Comparison of ENCODE assay signal across 8 mouse cellular contexts in genomic region chr2:84889316-84890044, GRCm38 (mm10). TPM values are rescaled to one million over a fixed set of nuclear protein-coding genes. Genes with fewer than 3 reads are reported as not detected.
DNase-seq lines count a peak whose midpoint lies in the region; ATAC-seq lines count a peak whose summit lies in the region.

No protein-coding gene starts in this region.

- no peaks in the 10 kb centered on the region for H3K9me3 ChIP-seq in megakaryocyte, embryonic 14.5 days
- H3K9me3 ChIP-seq in forebrain, embryonic 16.5 days (ENCODE audit: control insufficient read depth, low read length): no peaks in the 10 kb centered on the region
- no peaks in the 10 kb centered on the region for H3K9me3 ChIP-seq in limb, embryonic 13.5 days

- H3K27me3 ChIP-seq in megakaryocyte, embryonic 14.5 days (replicated peaks): peaks cover 88% of the 10 kb centered on the region
- peaks cover 8% of the 10 kb centered on the region for H3K27me3 ChIP-seq in forebrain, embryonic 16.5 days (replicated peaks; ENCODE audit: control insufficient read depth, insufficient read depth, low read length)
- peaks cover 90% of the 10 kb centered on the region for H3K27me3 ChIP-seq in limb, embryonic 13.5 days
- peaks cover 2% of the 10 kb centered on the region for H3K27me3 ChIP-seq in splenic B cell, adult 2 months (ENCODE audit: control insufficient read depth, insufficient read depth, low read length, poor library complexity, severe bottlenecking)

- peak overlapping the region; percentile 30 for H3K9ac ChIP-seq in forebrain, embryonic 16.5 days (replicated peaks; ENCODE audit: low read depth, low read length)
- peak overlapping the region; percentile 40; the same call in 1 of the 2 replicates for H3K9ac ChIP-seq in limb, embryonic 13.5 days

- peak overlapping the region; percentile 88 for H3K4me3 ChIP-seq in megakaryocyte, embryonic 14.5 days (replicated peaks)
- H3K4me3 ChIP-seq in forebrain, embryonic 16.5 days (replicated peaks; ENCODE audit: low read length): peak overlapping the region; percentile 36
- peak overlapping the region; percentile 28 for H3K4me3 ChIP-seq in limb, embryonic 13.5 days

- peak overlapping the region; percentile 51 for H3K4me2 ChIP-seq in forebrain, embryonic 16.5 days (ENCODE audit: low read length)
- H3K4me2 ChIP-seq in limb, embryonic 13.5 days (replicated peaks): peak overlapping the region; percentile 57

- 11% methylated on average over 14 of the region's 14 CpGs for WGBS in forebrain, embryonic 16.5 days
- 11% methylated on average over 14 of the region's 14 CpGs for WGBS in limb, embryonic 13.5 days

- H3K4me1 ChIP-seq in megakaryocyte, embryonic 14.5 days: peaks cover 39% of the 10 kb centered on the region
- H3K4me1 ChIP-seq in forebrain, embryonic 16.5 days (replicated peaks; ENCODE audit: control insufficient read depth, insufficient read depth, low read length): peaks cover 22% of the 10 kb centered on the region
- peaks cover 34% of the 10 kb centered on the region for H3K4me1 ChIP-seq in limb, embryonic 13.5 days

- intact Hi-C loops in gastrocnemius, postnatal 14 days (cut with DNase I; ENCODE audit: low total_unique reads): loop anchor here (5.0 kb wide), 1 partner anchor 57 kb away; no protein-coding TSS in a partner anchor

- ATAC-seq in megakaryocyte, adult 5-6 weeks (ENCODE audit: poor library complexity, severe bottlenecking): no peak
- no peak; the same call in 1 of the 2 replicates for ATAC-seq in forebrain, embryonic 16.5 days
- ATAC-seq in limb, embryonic 13.5 days (ENCODE audit: low FRiP score, low read depth): no peak

- peak overlapping the region; percentile 91 for H3K27ac ChIP-seq in forebrain, embryonic 16.5 days (ENCODE audit: low read length)
- H3K27ac ChIP-seq in limb, embryonic 13.5 days: no peak overlapping the region

- peak; percentile 33 for DNase-seq in splenic B cell, adult 2 months (ENCODE audit: low read depth, low spot score)
- no peak for DNase-seq in gastrocnemius, postnatal 10 days
- no peak for DNase-seq in gastrocnemius, postnatal 14 days
- DNase-seq in embryo, embryonic 10.5 days (ENCODE audit: low spot score): no peak

- H3K36me3 ChIP-seq in megakaryocyte, embryonic 14.5 days (replicated peaks; ENCODE audit: low read length): no peaks in the 10 kb centered on the region
- no peaks in the 10 kb centered on the region for H3K36me3 ChIP-seq in forebrain, embryonic 16.5 days (ENCODE audit: control insufficient read depth, insufficient read depth)
- H3K36me3 ChIP-seq in limb, embryonic 13.5 days: no peaks in the 10 kb centered on the region
- H3K36me3 ChIP-seq in splenic B cell, adult 2 months (ENCODE audit: control insufficient read depth, insufficient read depth, low read length, poor library complexity, severe bottlenecking): no peaks in the 10 kb centered on the region

RNA-seq across cellular contexts. Expression of gene Rtn4rl2, which starts 3.0 kb away (rescaled TPM):
- polyA plus RNA-seq in megakaryocyte, embryonic 14.5 days (2012; ENCODE audit: insufficient read depth, low replicate concordance): 2.7 and 8.4 TPM in 2 replicates
- not detected in 2 replicates for total RNA-seq in megakaryocyte, adult 5-6 weeks (2015)
- not detected in 2 replicates for total RNA-seq in megakaryocyte, adult 5-6 weeks (2017)
- 9.8 and 11.4 TPM in 2 replicates for polyA plus RNA-seq in forebrain, embryonic 16.5 days (2015; fragmentation: Nextera tagmentation; extraction: Ambion mirVana)
- 0.65 and 1.1 TPM in 2 replicates for polyA plus RNA-seq in limb, embryonic 13.5 days (2015; fragmentation: Nextera tagmentation; extraction: Ambion mirVana)
- 1 to 10 TPM; 1.0 TPM for total RNA-seq in gastrocnemius, postnatal 10 days (2021)
- total RNA-seq in gastrocnemius, postnatal 14 days (2021): under 1 TPM; 0.55 to 0.64 TPM

RNA-seq across cellular contexts. Expression of gene Slc43a3, which starts 46.9 kb away (rescaled TPM):
- polyA plus RNA-seq in megakaryocyte, embryonic 14.5 days (2012; ENCODE audit: insufficient read depth, low replicate concordance): 4.4 and 9.1 TPM in 2 replicates
- total RNA-seq in megakaryocyte, adult 5-6 weeks (2015): 51.4 and 53.0 TPM in 2 replicates
- total RNA-seq in megakaryocyte, adult 5-6 weeks (2017): 41.9 and 45.2 TPM in 2 replicates
- polyA plus RNA-seq in forebrain, embryonic 16.5 days (2015; fragmentation: Nextera tagmentation; extraction: Ambion mirVana): 6.6 and 7.2 TPM in 2 replicates
- 32.8 and 37.4 TPM in 2 replicates for polyA plus RNA-seq in limb, embryonic 13.5 days (2015; fragmentation: Nextera tagmentation; extraction: Ambion mirVana)
- total RNA-seq in gastrocnemius, postnatal 10 days (2021): 10 to 100 TPM; 18.9 to 20.0 TPM
- 10 to 100 TPM; 22.4 to 43.2 TPM for total RNA-seq in gastrocnemius, postnatal 14 days (2021)

RNA-seq across cellular contexts. Expression of gene Slc43a1, which starts 50.8 kb away (rescaled TPM):
- polyA plus RNA-seq in megakaryocyte, embryonic 14.5 days (2012; ENCODE audit: insufficient read depth, low replicate concordance): 1.8 and 5.0 TPM in 2 replicates
- 3.7 and 5.2 TPM in 2 replicates for total RNA-seq in megakaryocyte, adult 5-6 weeks (2015)
- total RNA-seq in megakaryocyte, adult 5-6 weeks (2017): 1.6 and 3.1 TPM in 2 replicates
- polyA plus RNA-seq in forebrain, embryonic 16.5 days (2015; fragmentation: Nextera tagmentation; extraction: Ambion mirVana): 2.6 and 3.1 TPM in 2 replicates
- 16.8 and 18.9 TPM in 2 replicates for polyA plus RNA-seq in limb, embryonic 13.5 days (2015; fragmentation: Nextera tagmentation; extraction: Ambion mirVana)
- total RNA-seq in gastrocnemius, postnatal 10 days (2021): 1 to 10 TPM; 6.4 to 6.7 TPM
- total RNA-seq in gastrocnemius, postnatal 14 days (2021): 10 to 100 TPM in 1 of 2 experiments, 1 to 10 TPM in 1; 6.2 to 16.1 TPM

Comparison
In these comparisons a context has a peak if more than half of its experiments do, and no peak if none do; other contexts are left out.
1. H3K4me3 ChIP-seq: peak in every context shown above with its lines; median percentile 88 in megakaryocyte, embryonic 14.5 days; 36 in forebrain, embryonic 16.5 days; 28 in limb, embryonic 13.5 days.